Mouse (Mus musculus) hindbrain, embryonic 16.5 days (tissue): Measurements from ENCODE around the gene Wdr45b. TPM values are rescaled to one million over a fixed set of nuclear protein-coding genes. Genes with fewer than 3 reads are reported as not detected.
"Not testable (repeated sequence)": the region's sequence is repeated elsewhere in the genome, so short reads cannot be mapped to it uniquely, and the experiment has no call there.

Experiments
- ATAC-seq: fragments of 200-750 bp; cut with Nextera tagmentation; 2 replicates; pipeline ENCODE4 v1.8.0; 2017; ENCODE audit warnings: moderate TSS enrichment, moderate library complexity
- H3K27ac ChIP-seq: fragments of 300-500 bp; sonication (generic); 2 replicates; pipeline ENCODE4 v1.5.1; 2014; ENCODE audit warnings: low read depth, mild to moderate bottlenecking, control low read depth, low read length, moderate library complexity
- H3K27me3 ChIP-seq: fragments of 300-500 bp; sonication (generic); replicated peaks from 2 replicates; pipeline ENCODE4 v1.6.1; 2014; ENCODE audit warnings: low read length; ENCODE audit not compliant: control insufficient read depth, insufficient read depth
- H3K36me3 ChIP-seq: fragments of 300-500 bp; sonication (generic); 2 replicates; pipeline ENCODE4 v1.6.1; 2014; ENCODE audit warnings: mild to moderate bottlenecking, low read length, moderate library complexity, mixed read lengths; ENCODE audit not compliant: control insufficient read depth, insufficient read depth
- H3K4me1 ChIP-seq: fragments of 300-500 bp; sonication (generic); 2 replicates; pipeline ENCODE4 v1.6.1; 2014; ENCODE audit warnings: low read depth, low read length; ENCODE audit not compliant: control insufficient read depth, insufficient read depth
- H3K4me2 ChIP-seq: fragments of 300-500 bp; sonication (generic); 2 replicates; pipeline ENCODE4 v1.6.1; 2014; ENCODE audit warnings: mild to moderate bottlenecking, low read length, control low read depth, moderate library complexity
- H3K4me3 ChIP-seq: fragments of 300-500 bp; sonication (generic); 2 replicates; pipeline ENCODE4 v1.5.1; 2014; ENCODE audit warnings: mild to moderate bottlenecking, low read length, control low read depth, moderate library complexity
- H3K9ac ChIP-seq: fragments of 300-500 bp; sonication (generic); 2 replicates; pipeline ENCODE4 v1.6.1; 2014; ENCODE audit warnings: low read depth, mild to moderate bottlenecking, control low read depth, low read length, moderate library complexity
- H3K9me3 ChIP-seq: fragments of 300-500 bp; sonication (generic); 2 replicates; pipeline ENCODE4 v1.6.1; 2014; ENCODE audit warnings: mild to moderate bottlenecking, low read length, moderate library complexity; ENCODE audit not compliant: control insufficient read depth
- WGBS: fragments of 180-500 bp; shearing (Covaris S2); extraction: QIAGEN DNeasy Blood & Tissue Kit; methylation state at CpG from one replicate; pipeline ENCODE4 v1.1.7; 2014; 5-methylcytosine and 5-hydroxymethylcytosine counted together
- polyA plus RNA-seq: library from polyadenylated mRNA; unstranded; fragments of >200 nt; fragmentation: Nextera tagmentation; extraction: Ambion mirVana; gene quantifications from 2 replicates; pipeline ENCODE4 v1.2.1, GENCODE M21; 2015

The Wdr45b gene
- polyA plus RNA-seq, 1 experiment from 2014 or later = 87.3 TPM

- no peak for ATAC-seq
- no peak overlapping the region for H3K9ac ChIP-seq
- H3K4me1 ChIP-seq = no peaks in the 10 kb centered on the region
- 61% methylated on average over 6 of the region's 6 CpGs for WGBS
- H3K4me3 ChIP-seq = no peak overlapping the region
- H3K36me3 ChIP-seq = no peaks in the 10 kb centered on the region
- H3K27me3 ChIP-seq = no peaks in the 10 kb centered on the region; the same call in 1 of the 2 replicates
- no peak overlapping the region for H3K27ac ChIP-seq
- no peak overlapping the region for H3K4me2 ChIP-seq
- no peaks in the 10 kb centered on the region for H3K9me3 ChIP-seq
Measured at GRCm38 (mm10) chr11:121369622-121370021, 15.4 kb upstream of the Wdr45b start.

DNA sequence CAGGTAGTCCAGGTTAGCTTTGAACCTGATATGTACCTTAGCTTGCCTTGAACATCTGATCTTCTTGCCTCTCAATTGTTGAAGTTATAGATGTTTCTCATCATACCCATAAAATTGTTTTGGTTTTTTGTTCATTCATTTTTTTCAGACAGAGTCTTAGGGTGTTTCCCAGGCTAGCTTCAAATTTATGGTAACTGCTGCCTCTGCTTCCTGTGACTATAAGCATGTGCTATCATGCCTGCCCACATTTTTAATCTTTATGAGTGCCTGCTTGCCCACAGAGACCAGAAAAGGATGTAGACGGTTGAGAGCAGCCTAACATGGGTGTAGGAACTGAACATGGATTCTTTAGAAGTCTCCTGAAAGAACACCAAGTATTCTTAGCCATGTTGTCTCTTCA lies 14.5 kb upstream of the Wdr45b start:
- no peaks in the 10 kb centered on the region for H3K36me3 ChIP-seq
- WGBS = 78% methylated on average over 1 of the region's 1 CpGs
- ATAC-seq = no peak

DNA sequence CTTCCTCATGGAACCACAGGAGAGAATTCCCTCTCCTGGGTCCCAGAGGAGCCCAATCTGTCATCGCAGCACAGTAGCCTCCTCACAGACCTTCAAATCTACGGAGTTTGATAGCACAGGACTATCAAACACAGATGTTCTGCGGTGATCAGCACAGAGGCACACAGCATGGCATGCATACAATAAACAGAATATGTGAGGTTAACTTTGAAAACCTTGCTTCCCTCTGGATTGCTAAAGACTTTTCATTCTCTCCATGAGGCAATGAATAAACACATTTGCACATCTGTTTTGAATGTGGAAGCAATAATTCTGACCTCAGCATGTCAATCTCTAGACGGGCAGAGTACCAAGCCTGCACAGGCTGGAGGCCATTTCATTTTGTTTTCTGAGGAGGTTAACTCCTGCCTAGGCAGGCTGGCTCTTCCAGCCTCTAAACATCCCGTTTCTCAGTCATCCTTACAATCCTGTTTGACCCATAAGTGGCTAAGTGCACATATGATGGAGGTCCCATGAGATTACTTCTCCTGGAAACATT lies 13.0 kb upstream of the Wdr45b start:
- no peak overlapping the region for H3K4me3 ChIP-seq
- H3K4me2 ChIP-seq = no peak overlapping the region
- no peak overlapping the region for H3K27ac ChIP-seq
- no peaks in the 10 kb centered on the region for H3K36me3 ChIP-seq
- H3K9ac ChIP-seq = no peak overlapping the region
- 65% methylated on average over 5 of the region's 5 CpGs for WGBS
- no peaks in the 10 kb centered on the region for H3K27me3 ChIP-seq
- no peaks in the 10 kb centered on the region for H3K9me3 ChIP-seq
- H3K4me1 ChIP-seq = no peaks in the 10 kb centered on the region
- ATAC-seq = no peak

More for the DNA sequence above, 14.5 kb upstream of the Wdr45b start:
- H3K27ac ChIP-seq = no peak overlapping the region
- H3K27me3 ChIP-seq = no peaks in the 10 kb centered on the region; the same call in 1 of the 2 replicates
- H3K4me2 ChIP-seq = no peak overlapping the region
- H3K4me3 ChIP-seq = no peak overlapping the region
- no peak overlapping the region for H3K9ac ChIP-seq
- no peaks in the 10 kb centered on the region for H3K4me1 ChIP-seq
- H3K9me3 ChIP-seq = no peaks in the 10 kb centered on the region

DNA sequence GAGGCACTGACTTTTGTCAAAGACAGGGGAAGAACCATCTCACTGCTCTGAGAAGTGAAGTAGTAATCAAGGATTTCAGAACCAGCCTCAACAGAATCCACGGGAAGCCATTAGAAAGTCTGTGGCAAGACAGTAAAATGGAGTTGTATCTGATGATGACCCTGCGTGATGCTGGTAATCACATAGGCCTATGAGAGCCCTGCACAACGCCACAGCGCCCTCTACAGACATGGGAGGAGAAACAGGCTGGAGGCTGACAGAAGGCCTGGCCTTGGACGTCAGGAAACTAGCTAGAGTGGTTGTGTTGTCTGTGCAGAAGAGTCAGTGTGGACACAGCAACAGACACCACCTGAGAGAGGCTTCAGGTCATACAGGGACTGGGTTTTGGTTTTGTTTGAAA lies 8.0 kb upstream of the Wdr45b start:
- Histone ChIP-seq H3K27ac (no peak overlapping the region), H3K36me3 (no peaks in the 10 kb centered on the region), H3K27me3 (no peaks in the 10 kb centered on the region), H3K4me2 (no peak overlapping the region), H3K4me1 (no peaks in the 10 kb centered on the region), H3K9ac (no peak overlapping the region), H3K4me3 (no peak overlapping the region), H3K9me3 (no peaks in the 10 kb centered on the region)
- 37% methylated on average over 5 of the region's 5 CpGs for WGBS
- no peak for ATAC-seq

- peaks cover 17% of the 10 kb centered on the region for H3K4me1 ChIP-seq
- peak overlapping the region; percentile 93 for H3K9ac ChIP-seq
- peak overlapping the region; percentile 97 for H3K4me3 ChIP-seq
- no peaks in the 10 kb centered on the region for H3K9me3 ChIP-seq
- peak overlapping the region; percentile 92 for H3K27ac ChIP-seq
- peak overlapping the region; percentile 92 for H3K4me2 ChIP-seq
- H3K27me3 ChIP-seq = no peaks in the 10 kb centered on the region
- ATAC-seq = no peak
- no peaks in the 10 kb centered on the region for H3K36me3 ChIP-seq
- 5% methylated on average over 25 of the region's 41 CpGs for WGBS
Measured at GRCm38 (mm10) chr11:121353326-121354090, 737 bp downstream of the Wdr45b start.

- H3K27me3 ChIP-seq = not testable (repeated sequence)
- 87% methylated on average over 3 of the region's 3 CpGs for WGBS
Measured at GRCm38 (mm10) chr11:121348727-121349126, 5.5 kb downstream of the Wdr45b start.

GRCm38 (mm10) chr11:121348166-121348565 lies 6.1 kb downstream of the Wdr45b start:
- 93% methylated on average over 2 of the region's 2 CpGs for WGBS
- Histone ChIP-seq H3K4me1 (peaks cover 8% of the 10 kb centered on the region), H3K27me3 (no peaks in the 10 kb centered on the region), H3K9ac (no peak overlapping the region), H3K36me3 (no peaks in the 10 kb centered on the region), H3K4me2 (no peak overlapping the region), H3K9me3 (no peaks in the 10 kb centered on the region), H3K4me3 (no peak overlapping the region), H3K27ac (no peak overlapping the region)
- no peak for ATAC-seq

More at GRCm38 (mm10) chr11:121348727-121349126, 5.5 kb downstream of the Wdr45b start:
- ATAC-seq, H3K9me3 ChIP-seq, H3K4me2 ChIP-seq, H3K9ac ChIP-seq, H3K36me3 ChIP-seq, H3K27ac ChIP-seq, H3K4me3 ChIP-seq: not testable (repeated sequence)
- H3K4me1 ChIP-seq = peaks cover 11% of the 10 kb centered on the region

DNA sequence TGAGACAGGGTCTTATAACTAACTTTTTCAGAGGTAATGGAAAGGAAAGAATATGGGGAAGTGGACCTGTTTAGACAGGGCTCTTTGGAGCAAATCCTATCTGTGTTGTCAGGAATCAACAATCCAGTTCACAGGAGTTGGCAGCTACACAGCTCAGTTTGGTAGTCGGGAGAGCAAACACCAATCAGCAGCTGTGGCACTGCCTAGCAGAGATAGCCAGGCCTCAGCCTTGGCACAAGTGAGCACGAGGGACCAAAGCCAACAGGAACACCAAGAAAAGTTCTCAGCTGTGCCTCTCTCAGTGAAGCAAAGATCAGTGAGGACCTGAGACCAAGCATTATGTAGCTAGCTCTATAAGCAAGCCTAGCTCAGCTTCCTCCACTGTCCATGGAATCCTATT lies 7.2 kb downstream of the Wdr45b start:
- no peak overlapping the region for H3K4me3 ChIP-seq
- no peak overlapping the region for H3K27ac ChIP-seq
- no peak overlapping the region for H3K9ac ChIP-seq
- H3K9me3 ChIP-seq = no peaks in the 10 kb centered on the region
- H3K4me2 ChIP-seq = no peak overlapping the region
- 81% methylated on average over 2 of the region's 2 CpGs for WGBS
- H3K4me1 ChIP-seq = no peaks in the 10 kb centered on the region
- ATAC-seq = no peak
- no peaks in the 10 kb centered on the region for H3K36me3 ChIP-seq
- H3K27me3 ChIP-seq = no peaks in the 10 kb centered on the region

DNA sequence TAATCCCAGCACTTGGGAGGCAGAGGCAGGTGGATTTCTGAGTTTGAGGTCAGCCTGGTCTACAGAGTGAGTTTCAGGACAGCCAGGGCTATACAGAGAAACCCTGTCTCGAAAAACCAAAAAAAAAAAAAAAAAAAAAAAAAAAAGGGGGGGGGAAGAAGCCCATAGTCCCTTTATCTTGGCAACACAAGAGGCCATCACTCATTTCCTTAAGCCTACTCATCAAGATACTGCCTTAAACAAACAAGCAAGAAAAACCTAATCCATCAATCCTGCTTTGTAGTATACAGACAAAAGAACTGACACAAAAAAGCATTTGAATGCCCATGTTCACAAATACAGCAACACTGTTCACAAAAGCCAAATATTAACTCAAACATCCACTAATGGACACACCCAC lies 11.8 kb downstream of the Wdr45b start:
- not testable (repeated sequence) for H3K9me3 ChIP-seq, H3K9ac ChIP-seq, H3K4me2 ChIP-seq, H3K27ac ChIP-seq, H3K4me1 ChIP-seq, H3K36me3 ChIP-seq, H3K27me3 ChIP-seq, H3K4me3 ChIP-seq, ATAC-seq
- no CpG with 5 or more reads among the region's 1 CpGs for WGBS
